Mouse (Mus musculus) cortical plate, adult 2 months (tissue): Measurements from ENCODE around the gene Il21r.

ENCODE experiments used
- CTCF ChIP-seq: fragments of 200-500 bp; IDR thresholded peaks from 2 replicates; pipeline ENCODE4 v1.5.1; 2011; ENCODE audit warnings: mild to moderate bottlenecking, control low read depth, low read length; ENCODE audit not compliant: insufficient read depth; ENCODE audit errors: extremely low read depth
- POLR2A ChIP-seq: fragments of 200-500 bp; IDR thresholded peaks from 2 replicates; pipeline ENCODE4 v1.6.1; 2011; ENCODE audit warnings: mild to moderate bottlenecking, low read length, control low read depth; ENCODE audit not compliant: insufficient read depth; ENCODE audit errors: extremely low read depth

GRCm38 (mm10) chr7:125565516-125566285, 37.5 kb upstream of the Il21r start:
- TF ChIP-seq CTCF (no peak), POLR2A (no peak)
